Mouse (Mus musculus): ENCODE results near the gene Plcl1.

- TF ChIP-seq CTCF (IDR thresholded peaks at IDR 0.05; ENCODE audit: insufficient read depth, low read depth, low read length) (no peak), POLR2A (IDR thresholded peaks at IDR 0.05; ENCODE audit: insufficient read depth, low read depth, low read length) (no peak)
Observed at GRCm38 (mm10) chr1:55792817-55793216, 387.1 kb downstream of the Plcl1 start.
